Mouse (Mus musculus): ENCODE measurements around the gene BC034090.

Gene BC034090

GRCm38 (mm10) chr1:155245516-155245915, 1.3 kb upstream of the BC034090 start:
- intact Hi-C loops (cut with DNase I), result no loop called here

DNA sequence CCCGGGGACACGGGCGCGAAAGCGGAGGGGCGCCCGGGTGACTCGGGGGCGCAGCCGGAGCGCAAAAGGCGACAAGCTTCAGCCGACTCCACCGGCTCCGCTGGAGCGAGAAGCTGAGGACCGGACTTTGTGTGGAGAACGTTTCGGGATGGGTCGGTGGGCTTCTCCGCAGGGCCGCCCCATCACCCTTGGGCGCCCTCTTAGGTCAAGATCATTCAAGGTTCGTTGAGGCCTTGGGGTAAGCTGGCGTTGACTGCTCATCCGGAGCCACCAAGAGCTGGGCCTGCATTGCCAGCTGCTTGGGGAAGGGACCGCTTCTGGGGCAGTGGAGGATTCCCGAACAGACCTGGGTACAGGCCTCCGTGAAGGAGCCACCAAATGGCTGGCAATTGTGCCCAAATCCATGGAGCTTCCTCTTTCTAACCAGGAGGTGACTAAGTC, 547 bp upstream of the BC034090 start:
- intact Hi-C loops (cut with DNase I), result no loop called here

GRCm38 (mm10) chr1:155242488-155242745, 1.8 kb downstream of the BC034090 start:
- intact Hi-C loops (cut with DNase I), result no loop called here

- intact Hi-C loops (cut with DNase I), result no loop called here
Measured at GRCm38 (mm10) chr1:155241701-155242487, 2.4 kb downstream of the BC034090 start.

GRCm38 (mm10) chr1:155239962-155240717, 4.1 kb downstream of the BC034090 start:
- intact Hi-C loops (cut with DNase I), result no loop called here

DNA sequence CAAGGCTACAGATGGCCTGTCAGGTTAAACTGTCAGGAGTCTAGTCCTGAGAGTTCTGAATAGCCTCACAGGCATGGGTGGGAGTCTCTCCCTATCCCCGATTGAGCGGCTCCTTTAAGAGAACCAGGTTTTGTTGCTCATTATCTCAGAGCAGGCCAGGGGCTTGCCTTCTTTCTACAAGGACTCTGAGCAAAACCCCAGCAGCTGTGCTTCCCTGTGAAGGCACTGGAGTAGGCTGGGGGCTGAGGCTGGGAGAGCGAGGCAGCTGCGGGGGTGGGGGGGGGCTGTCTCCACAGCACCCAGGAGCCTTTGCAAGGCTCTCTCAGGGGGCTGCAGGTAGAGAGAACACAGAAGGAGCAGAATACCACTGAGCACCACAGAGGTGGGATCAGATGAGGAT, 5.1 kb downstream of the BC034090 start:
- intact Hi-C loops (cut with DNase I), result no loop called here

DNA sequence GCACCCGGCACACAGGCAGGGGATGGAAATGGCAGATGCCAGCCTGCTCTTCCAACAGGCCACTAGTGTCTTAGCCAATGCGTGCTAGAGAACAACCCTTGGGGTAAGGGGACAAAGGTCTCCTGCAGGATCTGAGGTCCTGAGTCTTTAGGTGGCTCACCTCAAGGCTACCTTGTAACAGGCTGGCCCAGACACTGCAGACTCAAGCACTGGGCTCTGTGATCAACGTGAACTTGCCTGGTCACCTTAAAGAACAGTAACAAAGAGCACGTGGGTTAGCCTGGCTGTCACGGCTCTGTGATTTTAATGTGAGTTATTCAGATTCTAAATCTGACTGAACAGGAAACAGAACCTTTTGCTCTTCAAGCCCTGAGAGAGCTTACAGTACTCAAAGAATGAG, 6.1 kb downstream of the BC034090 start:
- intact Hi-C loops (cut with DNase I), result no loop called here

- intact Hi-C loops (cut with DNase I), result no loop called here
Measured at GRCm38 (mm10) chr1:155237390-155237789, 6.9 kb downstream of the BC034090 start.

GRCm38 (mm10) chr1:155236306-155237024, 7.8 kb downstream of the BC034090 start:
- intact Hi-C loops (cut with DNase I), result no loop called here

GRCm38 (mm10) chr1:155235641-155236040, 8.6 kb downstream of the BC034090 start:
- intact Hi-C loops (cut with DNase I), result no loop called here

DNA sequence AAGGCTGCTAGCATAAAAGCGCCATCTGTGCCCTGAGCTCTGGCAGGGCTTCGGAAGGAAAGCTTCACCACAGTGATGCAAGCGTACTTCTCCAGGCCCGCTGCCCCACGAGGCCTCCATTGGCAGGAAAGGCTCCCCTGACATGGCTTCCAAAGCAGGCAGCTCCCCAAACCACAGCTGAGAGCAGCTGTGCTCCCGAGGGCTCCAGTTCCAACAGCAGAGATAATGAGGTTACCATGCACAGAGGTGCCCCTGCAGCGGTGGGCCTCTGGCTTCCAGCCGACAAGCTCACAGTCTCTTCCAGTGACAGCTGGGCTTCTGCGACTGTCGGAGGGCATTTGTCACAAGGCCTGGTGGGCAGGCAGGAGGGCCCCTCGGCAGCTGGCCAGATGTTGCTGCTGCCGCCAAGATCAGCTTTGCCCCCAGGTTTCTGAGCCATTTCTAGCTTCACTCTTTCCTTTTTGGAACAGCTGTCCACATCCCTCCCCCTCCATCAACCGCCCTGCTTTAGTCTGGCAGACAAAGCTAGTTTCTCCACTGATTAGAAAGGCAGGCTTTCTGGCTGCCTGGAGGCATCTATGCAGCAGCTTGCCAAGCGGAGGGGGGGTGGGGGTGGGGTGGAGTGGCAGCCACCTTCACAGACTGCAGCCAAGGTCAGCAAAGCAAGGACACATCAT, 10.2 kb downstream of the BC034090 start:
- intact Hi-C loops (cut with DNase I), result no loop called here

DNA sequence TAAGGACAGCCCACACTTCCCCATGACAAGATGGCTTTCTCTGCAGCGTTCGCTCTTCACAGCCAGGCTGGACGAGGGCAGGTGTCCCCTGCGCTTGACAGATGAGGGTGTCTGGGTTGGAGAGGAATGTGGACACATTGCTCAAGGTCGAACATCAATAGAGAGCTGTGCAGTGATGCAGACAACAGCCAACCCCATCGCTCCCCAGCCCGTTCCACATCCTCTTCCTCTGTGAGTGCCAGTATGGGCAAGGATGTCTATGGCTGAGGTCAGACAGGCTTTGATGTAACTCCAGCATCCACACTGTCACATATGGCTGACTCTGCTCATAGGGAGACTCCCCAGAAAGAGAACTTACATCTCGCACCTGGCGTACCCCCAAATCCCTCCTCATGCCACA, 10.9 kb downstream of the BC034090 start:
- intact Hi-C loops (cut with DNase I), result no loop called here

DNA sequence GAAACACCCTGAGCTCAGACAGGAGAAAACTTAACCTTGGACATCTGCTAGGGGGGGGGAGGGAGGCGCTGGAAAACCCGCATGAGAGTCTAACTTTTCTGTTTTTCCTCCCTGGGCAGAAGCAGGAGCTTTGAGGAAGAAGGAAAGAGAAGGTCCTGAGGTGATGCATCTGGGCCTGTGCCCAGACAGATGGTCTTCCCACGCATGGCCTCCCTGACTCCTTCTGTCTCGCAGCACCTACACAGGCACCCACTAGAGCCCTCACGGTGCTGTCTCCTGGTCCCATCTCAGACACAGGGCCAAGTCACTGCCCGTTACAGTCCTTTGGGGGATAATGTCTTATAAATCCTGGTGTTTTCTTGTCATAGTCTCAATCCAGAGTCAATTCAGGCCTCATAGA, 11.5 kb downstream of the BC034090 start:
- intact Hi-C loops (cut with DNase I), result no loop called here

- intact Hi-C loops (cut with DNase I), result no loop called here
Measured at GRCm38 (mm10) chr1:155232385-155232784, 11.9 kb downstream of the BC034090 start.

GRCm38 (mm10) chr1:155229464-155230411, 14.5 kb downstream of the BC034090 start:
- intact Hi-C loops (cut with DNase I), result loop anchor here (10.0 kb wide), 1 partner anchor 445 kb away; no protein-coding TSS in a partner anchor

- intact Hi-C loops (cut with DNase I), result loop anchor here (10.0 kb wide), 1 partner anchor 439 kb away; no protein-coding TSS in a partner anchor
Measured at GRCm38 (mm10) chr1:155223849-155224554, 20.2 kb downstream of the BC034090 start.

GRCm38 (mm10) chr1:155223036-155223435, 21.2 kb downstream of the BC034090 start:
- intact Hi-C loops (cut with DNase I), result loop anchor here (10.0 kb wide), 1 partner anchor 438 kb away; no protein-coding TSS in a partner anchor

DNA sequence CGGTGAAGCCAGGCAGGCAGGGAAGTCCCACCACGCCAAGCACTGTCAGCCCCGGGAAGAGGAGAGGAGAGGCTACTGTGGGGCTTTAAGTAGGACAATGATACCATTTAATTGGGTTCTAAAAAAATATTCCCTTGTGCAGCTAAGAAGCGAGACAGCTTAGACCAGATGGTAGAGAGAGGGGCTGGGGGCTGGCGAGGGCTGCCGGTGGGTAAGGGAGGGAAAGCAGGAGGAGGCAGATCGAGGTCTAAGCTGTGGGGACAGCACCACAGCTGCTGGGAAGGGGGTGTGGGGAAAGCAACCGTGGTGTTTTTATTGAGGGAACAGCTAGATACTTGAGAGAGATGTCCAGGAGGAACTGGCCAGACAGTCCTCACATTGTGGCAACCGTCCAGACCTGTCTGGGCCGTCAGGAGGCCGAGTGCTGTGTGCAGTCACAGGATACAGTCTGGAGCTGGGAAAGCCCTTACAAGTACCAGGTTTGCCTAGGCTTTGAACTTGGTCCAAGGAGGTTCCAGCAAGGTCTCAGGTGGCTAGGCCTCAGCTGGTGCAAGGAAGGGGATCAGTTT, 22.1 kb downstream of the BC034090 start:
- intact Hi-C loops (cut with DNase I), result loop anchor here (10.0 kb wide), 1 partner anchor 437 kb away; no protein-coding TSS in a partner anchor

- intact Hi-C loops (cut with DNase I), result no loop called here
Measured at GRCm38 (mm10) chr1:155218924-155219323, 25.3 kb downstream of the BC034090 start.

All from adrenal gland (tissue).